Mouse (Mus musculus): ENCODE data around the gene Dcaf10.

Dcaf10 gene

GRCm38 (mm10) chr4:45393658-45394057, 51.8 kb downstream of the Dcaf10 start:
- WGBS: 64% methylated on average over 5 of the region's 5 CpGs

- 84% methylated on average over 6 of the region's 6 CpGs for WGBS
Measured at GRCm38 (mm10) chr4:45396211-45396610, 54.3 kb downstream of the Dcaf10 start.

GRCm38 (mm10) chr4:45398315-45398714, 56.4 kb downstream of the Dcaf10 start:
- 72% methylated on average over 5 of the region's 5 CpGs for WGBS

- 95% methylated on average over 45 of the region's 45 CpGs for WGBS
Measured at GRCm38 (mm10) chr4:45399421-45400210, 57.7 kb downstream of the Dcaf10 start.

- WGBS: 89% methylated on average over 4 of the region's 4 CpGs
Measured at GRCm38 (mm10) chr4:45402281-45402680, 60.4 kb downstream of the Dcaf10 start.

- WGBS: 63% methylated on average over 7 of the region's 7 CpGs
Measured at GRCm38 (mm10) chr4:45402878-45403498, 61.1 kb downstream of the Dcaf10 start.

- WGBS: 86% methylated on average over 7 of the region's 7 CpGs
Measured at GRCm38 (mm10) chr4:45403499-45403878, 61.6 kb downstream of the Dcaf10 start.

GRCm38 (mm10) chr4:45404086-45404485, 62.2 kb downstream of the Dcaf10 start:
- WGBS: 86% methylated on average over 7 of the region's 7 CpGs

- 76% methylated on average over 7 of the region's 7 CpGs for WGBS
Measured at GRCm38 (mm10) chr4:45405315-45405714, 63.4 kb downstream of the Dcaf10 start.

GRCm38 (mm10) chr4:45406397-45406796, 64.5 kb downstream of the Dcaf10 start:
- WGBS: 64% methylated on average over 7 of the region's 7 CpGs

GRCm38 (mm10) chr4:45407001-45407702, 65.3 kb downstream of the Dcaf10 start:
- 46% methylated on average over 5 of the region's 5 CpGs for WGBS

GRCm38 (mm10) chr4:45407703-45408334, 65.9 kb downstream of the Dcaf10 start:
- under 1% methylated on average over 19 of the region's 19 CpGs for WGBS

GRCm38 (mm10) chr4:45408427-45409132, 66.7 kb downstream of the Dcaf10 start, which contains the start of gene Slc25a51:
Gene Slc25a51, minus strand, starts transcription at chr4:45408766.
- under 1% methylated on average over 65 of the region's 67 CpGs for WGBS

GRCm38 (mm10) chr4:45409270-45409669, 67.4 kb downstream of the Dcaf10 start:
- WGBS: under 1% methylated on average over 10 of the region's 10 CpGs

GRCm38 (mm10) chr4:45411181-45411790, 69.4 kb downstream of the Dcaf10 start:
- 93% methylated on average over 8 of the region's 8 CpGs for WGBS

- 85% methylated on average over 16 of the region's 16 CpGs for whole genome bisulfite sequencing
Measured at GRCm38 (mm10) chr4:45412433-45413192, 70.7 kb downstream of the Dcaf10 start.

- WGBS: 89% methylated on average over 9 of the region's 9 CpGs
Measured at GRCm38 (mm10) chr4:45413674-45414338, 71.9 kb downstream of the Dcaf10 start.

GRCm38 (mm10) chr4:45416314-45416713, 74.4 kb downstream of the Dcaf10 start:
- WGBS: 74% methylated on average over 7 of the region's 7 CpGs

- 11% methylated on average over 10 of the region's 11 CpGs for WGBS
Measured at GRCm38 (mm10) chr4:45418229-45418950, 76.5 kb downstream of the Dcaf10 start.

Measured in cerebral cortex, adult 2 months (tissue).